Mouse (Mus musculus) adipocyte (in vitro differentiated cells): ENCODE data around the gene Igf1r.

Source experiments
- DNase-seq: peaks from one replicate; pipeline ENCODE4 v3.0.0-alpha.2; 2016; ENCODE audit warnings: low spot score

Igf1r gene

DNA sequence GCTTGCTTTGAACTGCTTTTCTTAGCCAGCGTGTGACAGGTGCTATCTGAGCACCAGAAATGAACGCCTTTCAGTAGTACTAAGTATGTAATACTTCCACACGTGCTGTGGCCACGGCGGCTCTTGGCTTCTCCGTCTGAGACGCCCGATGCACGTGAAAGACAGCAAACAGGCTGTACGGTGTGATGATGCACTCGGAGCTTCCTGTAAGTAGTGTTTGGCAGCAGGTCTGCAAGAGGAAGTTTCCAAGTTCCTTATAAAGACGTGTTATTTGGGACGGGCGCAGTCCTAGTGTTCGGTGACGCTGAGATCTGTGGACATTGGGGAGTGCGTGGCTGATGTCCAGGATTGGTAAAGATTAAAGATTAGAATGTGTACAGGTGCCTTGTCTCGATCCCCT is 5.4 kb downstream of the Igf1r start:
- DNase-seq, result no peak

DNA sequence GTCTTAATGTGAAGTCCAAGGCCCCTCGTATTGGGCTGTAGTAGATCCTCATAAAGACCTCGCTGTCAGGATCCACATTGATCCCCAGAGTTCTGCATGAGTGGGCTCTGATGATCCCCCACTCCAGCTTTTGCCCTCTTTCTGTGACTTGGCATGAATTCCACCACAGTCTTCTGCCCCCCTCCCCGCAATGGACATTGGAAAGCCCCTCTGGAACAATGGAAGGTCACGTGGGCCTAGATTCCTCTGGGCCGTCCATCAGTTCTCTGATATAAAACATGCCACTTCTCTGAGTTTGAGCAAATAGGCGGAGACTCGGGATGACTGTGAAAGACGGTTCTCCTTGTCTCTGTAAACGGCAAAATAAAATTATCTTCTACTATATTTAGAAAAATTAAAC is 8.1 kb downstream of the Igf1r start:
- no peak for DNase-seq

DNA sequence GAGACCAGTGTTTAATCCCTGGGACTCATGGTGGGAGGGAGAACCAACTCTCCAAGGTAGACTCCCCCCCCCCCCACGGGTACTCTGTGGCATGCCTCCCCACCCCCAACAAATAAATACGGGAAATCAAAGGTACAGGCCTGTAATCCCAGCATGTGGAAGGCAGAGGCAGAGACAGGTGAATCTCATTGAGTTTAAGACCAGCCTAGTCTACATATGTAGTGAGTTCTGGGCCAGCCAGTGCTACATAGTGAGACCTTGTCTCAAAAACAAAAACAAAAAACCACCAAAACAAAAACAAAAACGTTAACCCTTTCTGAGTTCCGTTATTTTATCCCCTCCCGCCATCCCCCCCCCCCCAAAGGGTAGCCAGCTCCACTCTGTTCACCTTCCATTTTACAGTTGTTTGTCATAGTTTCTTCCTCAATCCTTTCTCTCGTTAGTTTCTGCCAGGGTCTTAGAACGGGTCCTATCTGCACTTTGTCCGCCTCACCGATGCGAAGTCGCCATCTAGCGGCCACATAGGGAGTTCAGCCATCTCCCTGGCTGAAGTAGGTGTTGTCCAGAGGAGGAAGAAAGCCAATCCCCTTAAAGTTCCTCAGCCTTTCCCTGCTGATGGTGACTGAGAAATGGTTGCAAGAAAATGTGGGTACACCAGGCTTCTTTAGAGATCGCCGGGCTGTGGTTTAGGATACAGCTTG is 9.1 kb downstream of the Igf1r start:
- peak; percentile 70 for DNase-seq

DNA sequence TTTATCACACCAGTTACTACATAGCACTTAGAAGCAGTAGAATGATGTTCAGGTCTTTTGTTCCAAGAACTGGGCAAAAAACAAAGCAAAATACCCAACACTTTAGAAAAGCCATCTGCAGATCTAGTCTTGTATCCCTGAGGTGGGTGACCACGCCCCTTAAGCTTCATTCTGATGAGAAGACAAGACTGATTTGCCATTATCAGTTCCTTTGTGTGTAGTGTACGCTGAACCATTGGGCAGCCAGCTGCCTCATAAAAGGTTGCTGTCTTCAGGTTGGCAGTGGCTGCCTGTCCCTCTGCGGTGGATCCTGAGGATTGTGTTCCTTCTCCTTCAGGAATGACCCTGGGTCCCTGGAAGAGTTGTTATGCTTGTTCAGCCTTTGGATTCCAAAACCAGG is 11.1 kb downstream of the Igf1r start:
- DNase-seq, result no peak

DNA sequence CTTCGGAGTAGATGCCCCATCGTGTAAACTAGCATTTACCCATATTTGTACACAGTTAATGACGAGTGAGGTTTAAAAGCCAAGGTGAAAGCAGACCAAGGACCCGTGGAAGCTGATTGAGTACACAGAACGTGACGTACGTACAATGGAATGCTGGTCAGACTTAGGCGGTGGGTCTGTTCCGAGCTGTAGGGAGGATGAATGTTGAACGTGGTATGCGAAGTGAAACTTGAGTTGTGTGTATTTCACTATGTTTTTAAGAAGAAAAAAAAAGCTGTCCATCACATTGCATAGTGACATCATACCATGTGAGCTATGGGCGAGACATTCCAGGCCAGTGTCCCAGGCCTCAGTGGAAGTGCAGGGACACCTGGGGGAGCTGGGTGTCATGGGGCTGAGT is 15.8 kb downstream of the Igf1r start:
- no peak for DNase-seq

DNA sequence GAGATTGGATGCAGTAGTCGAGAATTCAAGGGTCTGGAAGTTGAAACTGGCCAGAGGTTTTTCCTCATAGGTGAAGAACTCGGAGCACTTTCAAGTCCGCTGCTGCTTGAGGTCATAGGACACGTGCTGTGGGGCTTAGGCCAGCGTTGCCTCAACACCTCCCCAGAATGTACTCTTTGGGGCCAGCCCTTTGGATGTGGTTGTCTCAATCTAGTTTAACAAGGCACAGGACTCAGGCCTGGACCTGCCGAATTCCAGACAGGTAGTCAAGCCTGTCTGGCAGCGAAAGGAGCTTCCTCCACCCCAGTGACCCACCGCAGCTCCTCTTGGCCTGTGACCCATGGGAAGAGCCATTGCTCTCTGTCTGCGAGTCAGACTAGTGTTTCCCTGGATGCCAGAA is 16.4 kb downstream of the Igf1r start:
- DNase-seq, result no peak

DNA sequence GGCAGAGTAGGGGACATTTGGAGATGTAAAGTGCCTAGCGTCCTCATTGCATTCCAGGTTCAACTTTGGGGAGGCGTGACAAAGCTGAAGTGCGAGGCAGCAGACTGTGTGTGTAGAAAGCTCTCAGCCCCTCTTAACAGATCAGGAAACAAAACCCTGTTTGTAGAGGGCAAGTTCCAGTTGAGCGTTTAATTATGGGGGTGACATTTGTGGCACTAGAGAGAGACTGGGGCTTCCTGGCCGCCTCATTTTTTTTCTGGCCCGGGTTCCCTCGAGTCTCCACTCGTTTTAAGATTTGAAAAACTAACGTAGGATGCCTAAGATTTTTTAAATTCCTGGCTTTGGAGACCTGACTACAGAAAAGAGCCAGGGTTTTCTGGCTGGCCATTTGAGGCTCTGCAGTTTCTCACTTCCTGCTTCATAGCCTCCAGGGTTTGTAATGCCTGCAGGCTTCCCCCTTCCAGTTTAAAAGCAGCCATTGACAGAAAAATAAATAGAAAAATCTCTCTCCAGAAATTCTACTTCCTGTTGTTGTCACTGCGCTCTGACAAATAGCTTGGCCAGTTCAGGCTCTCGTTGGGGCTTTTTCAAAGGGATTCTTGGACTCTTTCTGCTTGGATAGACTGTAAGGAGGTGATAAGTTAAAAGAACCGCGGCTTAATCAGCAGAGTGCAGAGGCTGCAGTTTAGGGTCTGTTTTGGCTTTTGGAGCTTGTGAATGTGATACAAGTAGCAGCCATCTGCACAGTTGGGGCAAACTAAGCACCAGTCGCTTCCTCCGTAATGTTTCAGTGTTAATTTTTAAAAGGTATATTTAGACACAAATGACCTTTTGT is 20.8 kb downstream of the Igf1r start:
- peak; percentile 8 for DNase-seq

DNA sequence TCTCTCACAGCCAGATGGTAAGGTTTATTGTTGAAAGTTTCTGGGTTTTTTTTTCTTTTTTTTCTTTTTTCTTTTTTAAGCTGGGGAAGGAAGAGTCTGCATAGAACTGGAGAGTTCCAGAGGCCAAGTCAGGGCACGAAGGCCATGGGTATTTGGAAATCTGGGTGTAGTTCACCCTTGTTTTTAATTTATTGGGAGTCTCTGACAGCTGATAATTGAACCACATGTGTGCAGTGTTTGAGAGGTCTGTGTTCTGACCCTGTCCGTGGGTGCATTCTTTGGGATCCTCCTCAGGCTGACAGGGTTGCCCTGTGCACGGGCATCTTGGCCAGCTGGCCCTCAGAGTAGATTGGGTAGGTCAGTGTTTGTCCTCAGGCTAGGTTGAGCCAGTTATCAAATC is 29.3 kb downstream of the Igf1r start:
- DNase-seq, result peak; percentile 61

DNA sequence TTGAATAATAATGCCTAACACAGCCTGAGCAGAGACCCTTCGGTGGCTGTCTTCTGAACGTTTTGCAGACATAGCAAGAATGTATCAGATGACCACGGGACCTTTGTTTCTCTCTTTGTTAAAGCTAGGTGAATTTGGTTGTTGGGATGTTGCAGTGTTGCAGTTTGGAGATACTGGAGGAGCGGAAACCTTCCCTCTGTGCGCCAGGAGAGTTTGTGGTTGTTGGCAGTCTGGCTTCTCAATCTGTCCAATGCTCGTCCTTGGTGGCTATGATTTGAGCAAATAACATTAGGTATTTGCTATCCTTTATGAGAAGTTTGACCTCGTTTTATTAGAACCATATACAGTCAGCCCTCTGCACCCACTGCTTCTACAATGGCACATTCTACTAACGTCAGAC is 30.2 kb downstream of the Igf1r start:
- DNase-seq, result no peak

DNA sequence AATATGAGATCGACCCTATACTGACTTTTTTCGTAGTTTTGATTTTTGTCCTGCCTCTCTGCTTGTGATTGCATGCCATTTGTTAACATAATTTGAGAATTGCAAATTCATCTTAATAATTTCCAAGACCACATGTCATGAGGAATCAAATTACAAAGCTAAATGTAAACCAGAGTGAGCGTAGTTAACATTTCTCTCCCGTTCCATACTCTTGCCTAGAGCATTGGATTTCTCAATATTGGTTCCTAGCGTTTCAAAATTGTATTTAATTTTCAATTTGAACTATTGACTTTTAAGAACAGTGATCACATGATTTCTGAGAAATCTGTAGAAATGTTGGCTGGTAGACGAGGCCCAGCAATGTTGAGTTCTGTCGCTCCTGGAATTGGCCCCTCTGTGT is 30.8 kb downstream of the Igf1r start:
- DNase-seq, result no peak

DNA sequence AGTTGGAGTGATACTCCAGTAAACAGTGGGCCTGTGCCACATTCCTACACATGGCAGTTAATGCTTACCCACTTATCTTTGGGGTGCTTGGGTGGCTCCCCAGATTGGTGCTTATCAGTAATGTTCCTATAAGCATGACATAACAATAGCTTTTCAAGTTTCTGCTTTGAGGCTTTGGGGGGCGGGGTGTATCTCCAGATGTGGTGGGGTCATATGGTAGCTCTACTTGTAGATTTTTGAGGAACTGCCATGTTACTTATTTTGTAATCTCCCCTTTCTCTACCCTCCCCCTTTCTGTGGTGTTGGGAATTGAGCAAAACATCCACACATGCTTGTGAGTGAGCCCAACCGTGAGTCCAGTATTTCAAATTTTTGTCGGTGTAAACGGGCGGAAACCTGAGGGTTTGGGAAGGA is 32.4 kb downstream of the Igf1r start:
- peak; percentile 29 for DNase-seq

DNA sequence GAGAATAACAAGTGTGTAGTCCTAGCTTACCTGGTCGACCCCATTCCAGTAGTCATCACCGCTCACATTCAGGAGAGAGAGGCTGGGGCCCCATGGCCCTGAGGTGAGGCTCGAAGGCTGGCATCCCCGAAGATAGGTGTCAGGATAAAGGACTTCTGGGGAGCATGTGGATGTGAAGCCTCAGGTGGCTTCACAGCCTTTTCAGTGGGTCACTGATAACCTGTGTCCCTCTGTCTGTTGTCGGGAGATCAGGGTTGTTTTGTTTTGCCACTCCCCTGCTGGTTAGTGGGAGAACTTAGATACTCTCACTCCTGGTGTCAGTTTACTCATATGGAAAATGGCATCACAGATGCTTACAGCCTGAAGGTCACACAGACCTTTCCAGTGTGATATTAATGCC is 32.9 kb downstream of the Igf1r start:
- no peak for DNase-seq

DNA sequence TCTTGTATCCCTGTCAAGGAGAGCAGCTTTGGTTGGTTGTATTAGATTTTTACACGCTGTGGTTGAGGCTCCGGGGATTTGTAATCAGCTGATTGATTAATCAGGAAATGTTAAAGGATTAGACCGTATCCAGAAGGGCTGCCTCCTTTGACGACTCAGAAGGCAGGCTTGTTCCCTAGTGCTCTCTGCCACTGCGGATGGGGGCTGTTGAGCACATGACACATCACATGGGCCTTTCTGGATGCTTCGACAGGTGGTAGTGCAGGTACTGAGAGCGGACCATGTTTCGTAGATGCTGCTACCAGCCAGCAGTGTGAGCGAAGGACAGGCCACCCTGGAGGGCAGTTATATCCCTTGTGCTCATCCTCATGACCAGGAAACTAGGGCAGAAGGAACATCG is 33.6 kb downstream of the Igf1r start:
- no peak for DNase-seq

DNA sequence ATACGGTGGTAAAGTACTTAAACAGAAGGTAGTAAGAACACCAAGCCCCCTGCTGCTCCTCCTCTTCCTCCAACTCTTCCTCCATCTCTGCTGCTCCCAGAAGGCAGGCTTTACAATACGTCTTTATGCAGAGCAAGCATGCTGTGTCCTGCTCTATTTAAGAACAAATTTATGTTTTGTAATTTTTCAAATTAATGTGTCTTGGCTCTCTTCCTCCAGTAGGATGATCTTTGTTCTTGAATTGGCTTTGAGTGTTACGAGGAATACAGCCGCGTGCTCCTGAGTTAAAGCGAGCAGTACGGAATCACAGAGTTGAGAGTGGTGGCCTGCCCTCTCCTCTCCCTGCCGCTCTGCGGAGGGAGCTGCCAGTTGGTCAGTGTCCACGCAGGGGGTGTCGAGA is 34.2 kb downstream of the Igf1r start:
- DNase-seq, result no peak

DNA sequence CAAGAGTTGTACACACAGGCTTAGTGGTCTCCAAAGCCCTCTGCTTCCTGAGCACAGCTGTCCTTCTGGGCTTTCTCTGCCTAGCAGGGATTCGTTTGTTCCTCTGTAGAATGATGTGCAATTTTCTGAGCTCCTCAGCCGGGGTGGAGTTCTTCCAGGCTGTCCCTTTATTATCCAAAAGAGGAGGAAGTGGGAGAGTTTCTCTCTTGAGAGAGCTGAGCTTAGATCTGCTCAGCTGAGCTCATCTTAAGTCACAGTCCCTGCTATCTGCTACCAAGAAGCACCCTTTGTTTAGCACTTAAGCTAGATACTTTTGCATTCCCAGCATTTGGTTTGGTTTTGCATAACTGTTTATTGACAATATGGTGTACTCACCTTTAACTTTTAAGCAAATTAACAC is 36.7 kb downstream of the Igf1r start:
- no peak for DNase-seq

DNA sequence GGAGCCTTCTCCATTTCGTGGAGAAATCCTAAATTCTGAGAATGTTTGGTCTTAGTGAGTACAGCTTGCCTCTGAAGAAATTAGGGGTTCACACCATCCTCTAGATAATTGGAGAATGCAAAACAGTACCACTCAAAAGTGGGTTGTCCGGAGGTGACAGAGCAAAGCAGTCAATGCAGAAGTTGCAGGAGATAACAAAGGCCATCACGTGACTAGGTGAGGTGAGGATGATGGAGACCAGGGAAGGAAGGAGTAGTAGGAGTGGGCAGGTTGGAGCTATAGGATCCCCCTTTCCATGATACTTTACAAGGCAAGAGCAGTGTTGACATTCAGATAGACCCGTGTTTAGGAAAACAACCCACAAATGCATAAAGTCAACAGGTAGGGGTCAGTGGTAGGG is 41.0 kb downstream of the Igf1r start:
- no peak for DNase-seq

DNA sequence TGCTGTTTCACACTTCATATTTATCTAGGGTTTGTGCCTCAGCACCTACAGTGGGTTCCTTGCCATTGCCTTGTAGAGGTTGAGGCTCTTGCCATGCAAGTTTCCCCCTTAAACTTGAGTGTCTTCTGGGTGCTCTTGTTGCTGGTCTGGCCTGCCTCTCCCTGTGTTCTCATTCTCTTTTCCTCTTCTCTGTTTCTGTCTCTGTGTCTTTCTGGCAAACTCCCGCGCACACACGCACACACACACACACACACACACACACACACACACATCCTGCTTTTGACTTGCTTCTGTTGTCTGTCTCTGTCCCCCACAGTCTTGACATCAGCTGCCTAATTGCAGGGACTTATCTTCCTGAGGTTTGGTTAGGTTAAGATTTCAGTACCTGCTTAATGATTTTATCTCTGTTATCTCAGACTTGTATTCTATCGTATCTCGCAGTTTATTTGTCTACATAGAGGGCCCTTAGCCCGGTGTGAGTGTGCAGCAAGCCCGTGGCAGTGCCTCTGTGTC is 41.8 kb downstream of the Igf1r start:
- no peak for DNase-seq

DNA sequence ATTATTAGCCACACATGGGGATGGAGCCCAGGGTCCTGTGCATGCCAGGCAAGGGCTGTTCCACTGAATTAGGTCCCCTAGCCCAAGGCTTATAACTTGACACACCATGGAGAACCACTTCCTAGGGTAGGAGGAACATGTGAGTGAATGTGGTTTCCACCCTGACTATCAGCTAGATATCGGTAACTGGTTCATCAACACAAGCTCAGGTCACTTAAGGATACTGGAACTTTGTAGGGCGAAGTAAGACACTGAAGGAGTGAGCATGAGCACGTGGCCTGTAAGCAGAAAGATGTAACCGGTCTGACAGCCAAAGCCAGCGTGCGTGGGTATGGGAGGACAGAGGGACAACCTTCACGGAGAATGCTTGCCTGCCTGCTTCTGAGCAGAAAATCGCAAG is 42.6 kb downstream of the Igf1r start:
- DNase-seq, result no peak

DNA sequence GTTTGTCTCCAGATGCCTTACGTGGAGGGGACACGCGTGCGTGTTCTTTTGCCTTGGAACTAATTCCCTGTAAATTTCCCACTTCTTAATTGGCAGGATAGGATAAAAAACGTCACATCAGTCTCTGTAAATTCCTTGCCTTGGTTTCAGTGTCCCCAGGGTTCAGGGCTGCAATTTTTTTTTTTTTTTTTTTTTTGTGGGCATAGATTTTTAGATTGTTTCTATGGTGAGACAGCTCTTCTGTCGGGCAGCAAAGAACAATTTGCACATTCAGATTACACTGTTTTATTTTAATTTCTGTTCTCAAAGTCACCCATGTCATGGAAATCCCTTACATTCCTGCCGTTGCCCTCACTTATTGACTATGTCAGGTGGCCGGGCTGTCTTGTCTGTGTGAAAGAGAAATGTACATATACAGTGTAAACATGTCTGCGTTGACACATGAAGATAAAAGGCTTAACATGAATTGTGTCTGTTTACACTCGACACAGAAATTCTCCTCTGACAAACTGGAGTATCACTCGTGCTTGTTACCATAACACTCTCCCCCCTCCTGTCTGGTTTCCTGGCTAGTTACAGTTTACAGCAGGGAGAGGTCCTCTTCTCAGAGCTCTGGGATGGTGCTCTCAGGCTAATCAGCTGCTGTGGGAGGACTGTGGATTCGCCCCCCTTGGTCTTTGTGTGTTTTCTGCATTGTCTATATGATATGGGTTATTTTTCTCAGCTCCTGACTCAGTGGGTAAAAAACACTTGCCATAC is 43.8 kb downstream of the Igf1r start:
- DNase-seq, result no peak

DNA sequence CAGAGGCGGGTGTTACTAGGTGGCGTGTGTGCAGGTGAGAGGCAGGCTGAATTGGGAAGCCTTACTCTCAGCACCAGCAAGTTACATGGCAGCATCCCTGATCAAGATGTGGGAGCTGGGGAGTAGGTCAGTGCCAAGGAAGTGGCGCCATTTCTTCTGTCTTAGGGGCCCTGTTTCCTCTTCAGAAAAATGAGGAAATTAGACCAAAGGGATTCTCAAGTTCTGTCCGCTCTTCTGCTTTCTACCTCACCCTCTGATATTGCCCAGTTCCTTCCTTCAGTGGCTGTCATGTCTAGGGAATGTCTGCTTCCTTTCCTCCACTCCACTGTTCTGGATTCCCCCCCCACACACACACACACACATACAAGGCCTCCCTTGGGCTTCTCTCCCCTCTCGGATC is 48.6 kb downstream of the Igf1r start:
- DNase-seq, result no peak

DNA sequence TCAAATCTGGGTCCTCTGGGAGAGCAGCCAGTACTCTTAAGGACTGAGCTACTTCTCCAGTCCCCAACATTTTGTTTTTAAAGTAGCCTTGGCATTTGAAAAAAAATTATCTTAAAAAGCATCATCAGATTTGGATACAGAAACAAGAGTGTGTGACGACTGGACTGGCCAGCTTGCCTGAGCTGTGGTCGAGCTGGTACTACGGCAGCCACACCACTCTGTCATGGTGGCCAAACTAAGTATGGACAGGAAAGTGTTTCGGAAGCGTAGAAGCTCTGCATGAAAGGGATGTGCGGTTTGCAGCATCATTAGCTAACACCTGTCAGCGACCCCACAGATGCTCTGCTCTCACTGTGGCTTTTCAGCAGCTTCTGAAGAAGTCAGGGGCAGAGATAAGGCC is 53.4 kb downstream of the Igf1r start:
- DNase-seq, result no peak

DNA sequence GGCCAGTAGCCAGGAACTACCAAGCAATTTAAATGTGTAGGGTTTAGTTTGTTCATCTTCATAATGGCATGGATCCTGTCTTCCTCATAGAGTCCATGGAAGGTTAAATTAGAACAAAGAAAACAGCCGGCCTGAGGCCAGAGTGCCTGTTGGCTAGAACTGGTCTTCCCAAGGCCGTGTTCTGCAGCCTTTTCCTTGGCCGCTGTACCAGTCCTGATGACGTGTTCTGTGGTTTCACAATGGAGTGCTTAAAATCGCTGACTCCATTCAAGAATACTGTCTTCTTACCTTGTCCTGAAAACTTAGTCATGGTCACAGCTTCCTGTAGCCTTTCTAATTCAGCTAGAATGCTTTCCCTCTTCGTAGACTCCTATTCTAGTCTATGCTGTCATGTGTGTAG is 53.9 kb downstream of the Igf1r start:
- no peak for DNase-seq

DNA sequence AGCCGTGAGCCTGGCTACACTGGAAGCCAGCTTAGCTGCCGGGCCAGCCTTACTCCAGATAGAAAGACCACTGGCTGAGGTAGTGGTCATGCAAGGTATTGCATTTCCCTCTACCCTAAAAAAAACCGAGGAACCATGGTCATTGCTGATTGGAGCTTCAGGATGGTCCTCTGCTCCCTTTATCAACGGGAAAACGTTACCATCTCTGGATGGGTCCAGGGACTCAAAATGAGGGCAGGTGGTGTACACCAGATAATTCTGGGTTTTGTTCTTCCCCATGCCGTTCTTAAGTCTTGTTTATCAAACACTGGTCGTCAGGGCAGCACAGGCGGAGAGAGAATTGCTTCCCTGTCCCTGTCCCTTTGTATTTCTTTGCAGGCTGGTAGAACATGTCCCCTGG is 57.0 kb downstream of the Igf1r start:
- DNase-seq, result no peak
